Mouse (Mus musculus): ENCODE data around the gene Gm498. TPM values are rescaled to one million over a fixed set of nuclear protein-coding genes. Genes with fewer than 3 reads are reported as not detected.

Gene Gm498
- polyA plus RNA-seq, 1 experiment from 2014 or later, result not detected

- Histone ChIP-seq H3K27ac (no peak overlapping the region), H3K36me3 (replicated peaks) (no peaks in the 10 kb centered on the region), H3K4me2 (no peak overlapping the region), H3K9me3 (no peaks in the 10 kb centered on the region), H3K27me3 (replicated peaks) (no peaks in the 10 kb centered on the region), H3K9ac (no peak overlapping the region), H3K4me1 (no peaks in the 10 kb centered on the region), H3K4me3 (no peak overlapping the region)
- ATAC-seq (replicated peaks), result no peak
- WGBS, result 82% methylated on average over 3 of the region's 3 CpGs
These were observed 39.0 kb downstream of the Gm498 start for GRCm38 (mm10) chr7:143905606-143906005.

GRCm38 (mm10) chr7:143913611-143914010 lies 47.0 kb downstream of the Gm498 start:
- Histone ChIP-seq H3K9ac (no peak overlapping the region), H3K27ac (no peak overlapping the region), H3K27me3 (replicated peaks) (no peaks in the 10 kb centered on the region), H3K4me3 (no peak overlapping the region), H3K4me2 (no peak overlapping the region), H3K36me3 (replicated peaks) (no peaks in the 10 kb centered on the region), H3K4me1 (no peaks in the 10 kb centered on the region), H3K9me3 (no peaks in the 10 kb centered on the region)
- ATAC-seq (replicated peaks), result no peak
- 86% methylated on average over 8 of the region's 8 CpGs for WGBS

DNA sequence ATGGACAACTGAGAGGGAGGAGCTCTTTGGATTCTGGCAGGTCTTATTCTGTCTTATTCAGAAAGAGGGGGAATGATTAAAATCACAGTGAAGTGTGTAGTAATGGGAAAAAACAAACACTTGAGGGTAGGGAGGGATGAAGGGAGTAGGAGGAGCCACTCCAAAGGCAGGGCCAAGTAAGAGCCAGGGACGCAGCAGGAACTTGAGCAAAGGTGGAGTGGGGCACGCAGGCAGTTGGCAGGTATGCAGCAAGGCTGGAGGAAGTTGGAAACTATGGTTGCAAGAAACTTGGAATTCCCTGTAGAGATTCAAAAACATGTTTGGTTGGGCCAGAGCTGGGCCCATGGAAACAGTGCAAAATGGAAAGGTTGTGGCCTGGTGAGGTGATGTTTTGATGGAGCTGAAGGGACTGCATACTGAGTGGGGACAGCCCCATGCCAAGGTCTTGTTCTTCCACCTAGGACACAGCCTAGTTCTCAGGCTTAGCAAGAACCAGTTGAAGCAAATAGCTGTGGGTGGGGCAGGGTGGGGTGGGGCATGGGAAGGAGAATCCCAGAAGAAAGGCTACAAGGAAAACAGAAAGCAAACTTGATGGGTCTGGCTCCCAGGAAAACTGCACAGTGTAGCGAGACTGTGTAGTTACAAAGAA lies 52.5 kb downstream of the Gm498 start:
- Histone ChIP-seq H3K27ac (no peak overlapping the region), H3K27me3 (replicated peaks) (no peaks in the 10 kb centered on the region), H3K4me2 (no peak overlapping the region), H3K9me3 (no peaks in the 10 kb centered on the region), H3K4me3 (no peak overlapping the region), H3K9ac (no peak overlapping the region), H3K36me3 (replicated peaks) (no peaks in the 10 kb centered on the region), H3K4me1 (no peaks in the 10 kb centered on the region)
- WGBS, result 82% methylated on average over 3 of the region's 3 CpGs
- ATAC-seq (replicated peaks), result no peak

GRCm38 (mm10) chr7:143929899-143930298 lies 63.3 kb downstream of the Gm498 start:
- no peaks in the 10 kb centered on the region for H3K27me3 ChIP-seq (replicated peaks)
- ATAC-seq (replicated peaks), result no peak
- no peak overlapping the region for H3K9ac ChIP-seq
- H3K9me3 ChIP-seq, result no peaks in the 10 kb centered on the region
- no peak overlapping the region for H3K4me3 ChIP-seq
- no peaks in the 10 kb centered on the region for H3K4me1 ChIP-seq
- 86% methylated on average over 1 of the region's 1 CpGs for WGBS
- H3K36me3 ChIP-seq (replicated peaks), result no peaks in the 10 kb centered on the region
- H3K4me2 ChIP-seq, result no peak overlapping the region
- H3K27ac ChIP-seq, result no peak overlapping the region

DNA sequence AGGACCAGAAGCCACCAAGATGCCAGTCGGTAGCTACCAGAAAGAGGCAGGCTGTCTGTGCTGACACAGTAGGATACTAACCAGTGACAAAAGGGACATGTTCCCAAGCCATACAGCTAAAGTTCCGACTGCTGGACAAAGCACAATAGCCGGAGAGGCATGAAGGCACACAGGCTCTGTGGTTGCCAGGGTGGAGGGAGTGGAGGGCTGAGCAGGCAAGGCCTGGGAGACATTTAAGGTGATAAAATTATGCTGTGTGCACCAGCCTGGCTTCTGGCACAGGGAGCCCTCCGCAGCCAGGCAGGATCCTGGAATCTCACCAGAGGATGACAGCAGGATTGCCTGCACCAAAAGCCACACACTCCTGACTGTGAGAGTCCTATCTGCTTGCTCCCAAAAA lies 72.0 kb downstream of the Gm498 start:
- WGBS, result 24% methylated on average over 4 of the region's 4 CpGs
- Histone ChIP-seq H3K27me3 (replicated peaks) (no peaks in the 10 kb centered on the region), H3K4me2 (no peak overlapping the region), H3K36me3 (replicated peaks) (no peaks in the 10 kb centered on the region), H3K27ac (no peak overlapping the region), H3K9me3 (no peaks in the 10 kb centered on the region), H3K4me3 (no peak overlapping the region), H3K9ac (no peak overlapping the region), H3K4me1 (no peaks in the 10 kb centered on the region)
- ATAC-seq (replicated peaks), result no peak

DNA sequence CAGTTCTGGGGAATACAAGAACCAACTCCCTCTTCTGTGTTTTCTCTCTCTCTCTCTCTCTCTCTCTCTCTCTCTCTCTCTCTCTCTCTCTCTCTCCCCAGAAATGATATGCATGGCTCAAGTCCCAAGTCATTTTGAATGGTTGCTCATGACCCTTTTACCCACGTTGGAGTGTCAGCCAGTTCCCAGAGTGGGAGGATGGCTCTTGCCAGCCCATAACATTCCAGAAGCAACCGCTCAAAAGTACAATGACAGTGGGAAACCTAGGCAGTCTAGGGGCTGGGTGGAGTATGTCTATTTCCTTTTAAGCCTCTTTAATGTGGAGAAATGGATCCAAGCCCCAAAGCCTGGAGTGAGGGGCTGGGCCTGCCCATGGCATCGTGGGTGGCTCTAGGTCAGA lies 72.8 kb downstream of the Gm498 start:
- WGBS, result 59% methylated on average over 3 of the region's 3 CpGs
- ATAC-seq (replicated peaks), result no peak
- no peak overlapping the region for H3K27ac ChIP-seq

DNA sequence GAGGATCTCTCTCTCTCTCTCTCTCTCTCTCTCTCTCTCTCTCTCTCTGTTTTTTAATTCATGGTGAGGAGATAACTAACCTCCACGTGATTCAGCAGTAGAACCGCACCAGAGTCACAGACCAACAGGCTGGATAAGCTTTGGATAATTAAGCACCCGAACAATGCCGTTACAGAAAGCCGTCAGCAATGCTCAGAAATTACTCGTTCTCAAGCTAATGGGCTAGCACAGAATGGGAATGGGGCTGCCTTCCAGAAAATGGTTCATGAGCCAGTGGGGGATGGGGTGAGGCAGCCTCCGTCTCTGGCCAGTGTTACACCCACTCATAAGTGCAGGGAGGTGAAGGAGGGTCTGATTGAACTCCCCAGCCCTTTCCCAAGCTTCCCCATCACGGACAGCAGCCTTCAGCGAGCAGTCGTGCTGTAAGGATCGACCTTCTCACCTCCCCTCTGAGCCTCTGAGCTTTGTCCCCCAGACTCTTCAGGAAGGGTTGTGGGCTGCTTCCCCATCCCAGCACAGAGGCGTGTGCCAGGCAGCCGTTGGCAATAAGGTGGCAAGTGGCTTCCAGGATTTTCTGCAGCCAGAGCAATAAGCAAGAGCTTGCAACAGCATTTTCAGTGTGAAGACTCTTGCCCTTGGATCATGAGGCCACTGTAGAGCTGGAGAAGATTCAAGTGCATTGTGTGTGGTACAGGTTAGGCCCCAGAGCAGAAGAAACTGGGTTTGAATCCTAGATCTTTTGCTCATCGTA lies 76.5 kb downstream of the Gm498 start:
- Histone ChIP-seq H3K9me3 (no peaks in the 10 kb centered on the region), H3K27ac (no peak overlapping the region), H3K36me3 (replicated peaks) (no peaks in the 10 kb centered on the region), H3K27me3 (replicated peaks) (no peaks in the 10 kb centered on the region), H3K4me1 (no peaks in the 10 kb centered on the region), H3K9ac (no peak overlapping the region), H3K4me2 (no peak overlapping the region), H3K4me3 (no peak overlapping the region)
- 70% methylated on average over 14 of the region's 14 CpGs for WGBS
- no peak for ATAC-seq (replicated peaks)

More for the DNA sequence above, 72.8 kb downstream of the Gm498 start:
- no peaks in the 10 kb centered on the region for H3K9me3 ChIP-seq
- no peaks in the 10 kb centered on the region for H3K36me3 ChIP-seq (replicated peaks)
- no peaks in the 10 kb centered on the region for H3K4me1 ChIP-seq
- H3K4me3 ChIP-seq, result no peak overlapping the region
- H3K4me2 ChIP-seq, result no peak overlapping the region
- no peak overlapping the region for H3K9ac ChIP-seq
- no peaks in the 10 kb centered on the region for H3K27me3 ChIP-seq (replicated peaks)

- H3K27me3 ChIP-seq (replicated peaks), result no peaks in the 10 kb centered on the region
- no peak overlapping the region for H3K4me2 ChIP-seq
- no peak for ATAC-seq (replicated peaks)
- WGBS, result 58% methylated on average over 6 of the region's 6 CpGs
- H3K9me3 ChIP-seq, result no peaks in the 10 kb centered on the region
- H3K27ac ChIP-seq, result no peak overlapping the region
- no peak overlapping the region for H3K9ac ChIP-seq
- no peaks in the 10 kb centered on the region for H3K36me3 ChIP-seq (replicated peaks)
- no peaks in the 10 kb centered on the region for H3K4me1 ChIP-seq
- no peak overlapping the region for H3K4me3 ChIP-seq
These were observed 77.9 kb downstream of the Gm498 start for GRCm38 (mm10) chr7:143944421-143944980.

Small RNA genes within 50 kb of the gene (microRNA-seq; reads per million reads assigned to microRNA genes)
- gene Mir6404, result not detected

Other genes with a start within 250 kb of the Gm498 start
- 0.15 and 0.21 TPM in 2 replicates for gene Tnfrsf26, start 238.1 kb upstream of the Gm498 start, polyA plus RNA-seq (2015; fragmentation: Nextera tagmentation; extraction: Ambion mirVana)
- 3.2 and 3.5 TPM in 2 replicates for gene Tnfrsf22, start 217.2 kb upstream of the Gm498 start, polyA plus RNA-seq (2015; fragmentation: Nextera tagmentation; extraction: Ambion mirVana)
- gene Tnfrsf23, start 181.0 kb upstream of the Gm498 start, polyA plus RNA-seq (2015; fragmentation: Nextera tagmentation; extraction: Ambion mirVana), result 1.1 and 1.2 TPM in 2 replicates
- 39.7 and 44.0 TPM in 2 replicates for gene Osbpl5, start 109.9 kb upstream of the Gm498 start, polyA plus RNA-seq (2015; fragmentation: Nextera tagmentation; extraction: Ambion mirVana)
- not detected in 2 replicates for gene Mrgprg, start 99.8 kb upstream of the Gm498 start, polyA plus RNA-seq (2015; fragmentation: Nextera tagmentation; extraction: Ambion mirVana)
- 9.8 and 10.0 TPM in 2 replicates for gene Mrgpre, start 82.3 kb upstream of the Gm498 start, polyA plus RNA-seq (2015; fragmentation: Nextera tagmentation; extraction: Ambion mirVana)
- gene Nadsyn1, start 44.0 kb upstream of the Gm498 start, polyA plus RNA-seq (2015; fragmentation: Nextera tagmentation; extraction: Ambion mirVana), result 6.2 and 7.1 TPM in 2 replicates
- gene Dhcr7, start 43.7 kb upstream of the Gm498 start, polyA plus RNA-seq (2015; fragmentation: Nextera tagmentation; extraction: Ambion mirVana), result 71.6 and 73.6 TPM in 2 replicates
- 8.8 and 10.5 TPM in 2 replicates for gene Shank2, start 135.1 kb downstream of the Gm498 start, polyA plus RNA-seq (2015; fragmentation: Nextera tagmentation; extraction: Ambion mirVana)

All from midbrain, embryonic 15.5 days (tissue).